Mouse (Mus musculus): ENCODE measurements around the gene Trank1.

The Trank1 gene

GRCm38 (mm10) chr9:111381056-111382025 is 69.8 kb downstream of the Trank1 start:
- no peak for DNase-seq (ENCODE audit: low spot score)

GRCm38 (mm10) chr9:111382469-111382868 is 70.9 kb downstream of the Trank1 start:
- DNase-seq (ENCODE audit: low spot score): no peak

GRCm38 (mm10) chr9:111383046-111383445 is 71.5 kb downstream of the Trank1 start:
- no peak for DNase-seq (ENCODE audit: low spot score)

- DNase-seq (ENCODE audit: low spot score): no peak
These were observed 72.2 kb downstream of the Trank1 start for GRCm38 (mm10) chr9:111383756-111384155.

GRCm38 (mm10) chr9:111385526-111386491 is 74.3 kb downstream of the Trank1 start:
- no peak for DNase-seq (ENCODE audit: low spot score)

- DNase-seq (ENCODE audit: low spot score): no peak
These were observed 75.0 kb downstream of the Trank1 start for GRCm38 (mm10) chr9:111386569-111386968.

GRCm38 (mm10) chr9:111387576-111387975 is 76.0 kb downstream of the Trank1 start:
- no peak for DNase-seq (ENCODE audit: low spot score)

GRCm38 (mm10) chr9:111390016-111390415 is 78.5 kb downstream of the Trank1 start:
- DNase-seq (ENCODE audit: low spot score): no peak

- DNase-seq (ENCODE audit: low spot score): no peak
These were observed 79.5 kb downstream of the Trank1 start for GRCm38 (mm10) chr9:111391036-111391435.

- DNase-seq (ENCODE audit: low spot score): no peak
These were observed 80.4 kb downstream of the Trank1 start for GRCm38 (mm10) chr9:111391926-111392442.

GRCm38 (mm10) chr9:111395265-111395664 is 83.7 kb downstream of the Trank1 start:
- DNase-seq (ENCODE audit: low spot score): no peak

GRCm38 (mm10) chr9:111398059-111398458 is 86.5 kb downstream of the Trank1 start:
- no peak for DNase-seq (ENCODE audit: low spot score)

GRCm38 (mm10) chr9:111400089-111400488 is 88.5 kb downstream of the Trank1 start:
- no peak for DNase-seq (ENCODE audit: low spot score)

GRCm38 (mm10) chr9:111403159-111403558 is 91.6 kb downstream of the Trank1 start:
- no peak for DNase-seq (ENCODE audit: low spot score)

- DNase-seq (ENCODE audit: low spot score): no peak
These were observed 93.0 kb downstream of the Trank1 start for GRCm38 (mm10) chr9:111404346-111405079.

- no peak for DNase-seq (ENCODE audit: low spot score)
These were observed 93.5 kb downstream of the Trank1 start for GRCm38 (mm10) chr9:111405080-111405428.

- DNase-seq (ENCODE audit: low spot score): no peak
These were observed 96.5 kb downstream of the Trank1 start for GRCm38 (mm10) chr9:111408012-111408411.

GRCm38 (mm10) chr9:111408427-111408826 is 96.9 kb downstream of the Trank1 start:
- no peak for DNase-seq (ENCODE audit: low spot score)

- no peak for DNase-seq (ENCODE audit: low spot score)
These were observed 101.1 kb downstream of the Trank1 start for GRCm38 (mm10) chr9:111412471-111413160.

- no peak for DNase-seq (ENCODE audit: low spot score)
These were observed 110.3 kb downstream of the Trank1 start for GRCm38 (mm10) chr9:111421862-111422261.

- no peak for DNase-seq (ENCODE audit: low spot score)
These were observed 111.0 kb downstream of the Trank1 start for GRCm38 (mm10) chr9:111422567-111422966.

Data from urinary bladder, postnatal 25 days (tissue).